Mouse (Mus musculus) liver, embryonic 14.5 days (tissue): Measurements from ENCODE around the gene Snx19. TPM values are rescaled to one million over a fixed set of nuclear protein-coding genes. Genes with fewer than 3 reads are reported as not detected.

ENCODE experiments used
- ATAC-seq: fragments of 200-750 bp; cut with Nextera tagmentation; 2 replicates; pipeline ENCODE4 v1.8.0; 2017; ENCODE audit warnings: moderate number of reproducible peaks, mild to moderate bottlenecking, moderate library complexity; ENCODE audit not compliant: insufficient read depth
- DNase-seq, 3 experiments: peaks; one replicate each; pipeline ENCODE4 v3.0.0-alpha.2; 2012 to 2013; ENCODE audit warnings: low read depth in 3 of 3, low spot score in 3 of 3
- H3K27ac ChIP-seq: fragments of 300-500 bp; sonication (generic); 2 replicates; pipeline ENCODE4 v1.5.1; 2014; ENCODE audit warnings: moderate library complexity, mild to moderate bottlenecking, control low read depth, inconsistent platforms
- H3K27me3 ChIP-seq: fragments of 300-500 bp; sonication (generic); 2 replicates; pipeline ENCODE4 v1.6.1; 2014; ENCODE audit warnings: mild to moderate bottlenecking, low read length, moderate library complexity; ENCODE audit not compliant: control insufficient read depth, insufficient read depth
- H3K36me3 ChIP-seq: fragments of 300-500 bp; sonication (generic); replicated peaks from 2 replicates; pipeline ENCODE4 v1.6.1; 2014; ENCODE audit warnings: low read depth; ENCODE audit not compliant: control insufficient read depth, insufficient read depth
- H3K4me1 ChIP-seq, 2 experiments: fragments of 200-500 bp in 1 of 2; fragments of 300-500 bp in 1 of 2; sonication (generic) in 1 of 2; replicated peaks; 2 replicates each; pipeline ENCODE4 v1.6.1; 2012 to 2014; ENCODE audit warnings: antibody characterized with exemption in 1 of 2, inconsistent platforms in 1 of 2, low read length in 1 of 2; ENCODE audit not compliant: control insufficient read depth in 2 of 2, insufficient read depth in 2 of 2
- H3K4me2 ChIP-seq: fragments of 300-500 bp; sonication (generic); 2 replicates; pipeline ENCODE4 v1.6.1; 2014; ENCODE audit warnings: low read depth, mild to moderate bottlenecking, control low read depth, moderate library complexity
- H3K4me3 ChIP-seq, 2 experiments: fragments of 200-500 bp in 1 of 2; fragments of 300-500 bp in 1 of 2; sonication (generic) in 1 of 2; 2 replicates each; pipeline ENCODE4 v1.5.1; 2012 to 2014; ENCODE audit warnings: low read depth in 2 of 2, low read length in 2 of 2, mild to moderate bottlenecking in 2 of 2, control low read depth in 1 of 2, inconsistent platforms in 1 of 2, moderate library complexity in 1 of 2; ENCODE audit not compliant: insufficient read depth in 1 of 2
- H3K9ac ChIP-seq: fragments of 300-500 bp; sonication (generic); replicated peaks from 2 replicates; pipeline ENCODE4 v1.6.1; 2014; ENCODE audit warnings: mild to moderate bottlenecking, control low read depth, moderate library complexity
- H3K9me3 ChIP-seq: fragments of 300-500 bp; sonication (generic); 2 replicates; pipeline ENCODE4 v1.6.1; 2016; ENCODE audit warnings: low read length, mixed read lengths; ENCODE audit not compliant: control insufficient read depth
- CTCF ChIP-seq: IDR thresholded peaks from 2 replicates; pipeline ENCODE4 v1.5.1; 2016; ENCODE audit warnings: antibody characterized with exemption, low read depth, control low read depth
- EP300 ChIP-seq: IDR thresholded peaks from 2 replicates; pipeline ENCODE4 v1.6.1; 2016; ENCODE audit warnings: antibody characterized with exemption, low read depth
- WGBS: fragments of 180-500 bp; shearing (Covaris S2); extraction: QIAGEN DNeasy Blood & Tissue Kit; methylation state at CpG from one replicate; pipeline ENCODE4 v1.1.7; 2014; ENCODE audit not compliant: insufficient replicate concordance; 5-methylcytosine and 5-hydroxymethylcytosine counted together
- polyA plus RNA-seq, 2 experiments: library from polyadenylated mRNA; depleted of rRNA in 1 of 2; stranded (reverse) in 1 of 2; unstranded in 1 of 2; fragments of >200 nt; fragmentation: Nextera tagmentation in 1 of 2; extraction: Ambion mirVana in 1 of 2; gene quantifications; 2 replicates each; pipeline versions ENCODE4 v1.2.1 to v1.2.3; 2012 to 2014

The Snx19 gene
- polyA plus RNA-seq, 2 experiments, result 3.2 to 4.4 TPM

- DNase-seq, result no peak
- Histone ChIP-seq H3K27ac (no peak overlapping the region), H3K27me3 (no peaks in the 10 kb centered on the region), H3K4me3 (no peak overlapping the region), H3K4me1 (no peaks in the 10 kb centered on the region), H3K4me2 (no peak overlapping the region), H3K9ac (no peak overlapping the region), H3K9me3 (no peaks in the 10 kb centered on the region), H3K36me3 (peaks cover 11% of the 10 kb centered on the region)
- no peak for TF ChIP-seq CTCF
- no peak for TF ChIP-seq EP300
- ATAC-seq, result no peak
- WGBS, result 60% methylated on average over 2 of the region's 2 CpGs
These were observed 14.9 kb downstream of the Snx19 start for GRCm38 (mm10) chr9:30441761-30442160.

GRCm38 (mm10) chr9:30445232-30446085 lies 18.6 kb downstream of the Snx19 start:
- H3K4me3 ChIP-seq, result no peak overlapping the region
- 69% methylated on average over 14 of the region's 14 CpGs for WGBS
- DNase-seq (no peak), ATAC-seq (no peak)
- H3K36me3 ChIP-seq, result no peaks in the 10 kb centered on the region
- H3K27me3 ChIP-seq, result no peaks in the 10 kb centered on the region
- H3K9me3 ChIP-seq, result no peaks in the 10 kb centered on the region
- no peak overlapping the region for H3K9ac ChIP-seq
- H3K4me2 ChIP-seq, result no peak overlapping the region
- H3K27ac ChIP-seq, result no peak overlapping the region
- no peak for TF ChIP-seq EP300
- no peak for TF ChIP-seq CTCF
- H3K4me1 ChIP-seq, result no peaks in the 10 kb centered on the region

GRCm38 (mm10) chr9:30446126-30446525 lies 19.2 kb downstream of the Snx19 start:
- no peak overlapping the region for H3K9ac ChIP-seq
- H3K9me3 ChIP-seq, result no peaks in the 10 kb centered on the region
- 59% methylated on average over 1 of the region's 1 CpGs for WGBS
- no peak overlapping the region for H3K4me3 ChIP-seq
- no peak for ATAC-seq
- H3K27ac ChIP-seq, result no peak overlapping the region
- H3K4me1 ChIP-seq, result no peaks in the 10 kb centered on the region
- no peaks in the 10 kb centered on the region for H3K36me3 ChIP-seq
- DNase-seq, result no peak
- no peaks in the 10 kb centered on the region for H3K27me3 ChIP-seq
- no peak overlapping the region for H3K4me2 ChIP-seq
- TF ChIP-seq CTCF (no peak), EP300 (no peak)

- no peaks in the 10 kb centered on the region for H3K4me1 ChIP-seq
- no peak overlapping the region for H3K4me2 ChIP-seq
- H3K36me3 ChIP-seq, result no peaks in the 10 kb centered on the region
- ATAC-seq, result no peak
- no peak overlapping the region for H3K9ac ChIP-seq
- H3K4me3 ChIP-seq, result no peak overlapping the region
- no peaks in the 10 kb centered on the region for H3K9me3 ChIP-seq
- 47% methylated on average over 4 of the region's 4 CpGs for WGBS
- no peaks in the 10 kb centered on the region for H3K27me3 ChIP-seq
- TF ChIP-seq EP300, result no peak
- peak; percentile 2; the same call in 1 of the 2 replicates for TF ChIP-seq CTCF
- no peak for DNase-seq
- no peak overlapping the region for H3K27ac ChIP-seq
These were observed 21.6 kb downstream of the Snx19 start for GRCm38 (mm10) chr9:30448459-30448858.

- no peak for DNase-seq
- no peak for TF ChIP-seq EP300
- Histone ChIP-seq H3K27me3 (no peaks in the 10 kb centered on the region), H3K4me2 (no peak overlapping the region), H3K4me3 (no peak overlapping the region), H3K36me3 (no peaks in the 10 kb centered on the region), H3K27ac (no peak overlapping the region), H3K9ac (no peak overlapping the region), H3K9me3 (no peaks in the 10 kb centered on the region), H3K4me1 (no peaks in the 10 kb centered on the region)
- ATAC-seq, result no peak
- 73% methylated on average over 2 of the region's 2 CpGs for WGBS
These were observed 23.0 kb downstream of the Snx19 start for GRCm38 (mm10) chr9:30449862-30450261.
